Mouse (Mus musculus): ENCODE measurements around the gene Ppy. TPM values are rescaled to one million over a fixed set of nuclear protein-coding genes. Genes with fewer than 3 reads are reported as not detected.

Ppy gene
- polyA plus RNA-seq (2012; rRNA removed): 0.29 and 0.50 TPM in 2 replicates

DNA sequence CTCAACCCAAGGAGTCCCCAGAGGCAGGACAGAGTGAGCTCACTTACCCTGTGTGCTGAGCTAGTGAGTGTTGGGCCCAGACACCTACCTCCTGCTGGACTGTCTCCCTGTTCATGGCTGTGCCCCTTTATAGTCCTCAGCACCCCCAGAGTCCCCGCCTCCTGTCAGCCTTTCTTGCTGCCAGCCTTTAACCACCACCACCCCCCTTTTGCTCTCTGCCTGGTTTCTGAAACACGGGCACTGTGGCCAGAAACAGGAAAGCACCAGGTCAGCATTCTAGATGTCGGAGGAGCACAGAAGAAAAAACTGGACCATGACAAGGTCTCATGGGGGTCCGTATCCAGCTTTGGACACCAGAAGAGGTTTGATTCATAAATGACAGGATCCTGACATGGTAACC lies at the start of gene Ppy:
Gene Ppy (minus strand): TSS at position 101 of the 400 bp plus-strand sequence.
- Histone ChIP-seq H3K27ac (ENCODE audit: insufficient read depth, low read length) (no peak within 1 kb of the TSS), H3K4me3 (ENCODE audit: extremely low read depth, insufficient read depth, insufficient read length) (no peak within 1 kb of the TSS), H3K36me3 (ENCODE audit: control insufficient read depth, insufficient read depth, low read length) (no peaks in the 10 kb centered on the region), H3K27me3 (ENCODE audit: control insufficient read depth, insufficient read depth, low read length) (no peaks in the 10 kb centered on the region), H3K4me1 (ENCODE audit: control insufficient read depth, insufficient read depth, insufficient read length) (peaks cover 4% of the 10 kb centered on the region)
- no peak for DNase-seq (ENCODE audit: low read depth in 1 of 2, low spot score in 2 of 2)
- TF ChIP-seq POLR2A (IDR thresholded peaks at IDR 0.05; ENCODE audit: low read depth, low read length): no peak
- TF ChIP-seq CTCF (IDR thresholded peaks at IDR 0.05; ENCODE audit: extremely low read depth, insufficient read depth, insufficient read length, insufficient replicate concordance): no peak
- 61% methylated on average over 4 of the region's 4 CpGs for WGBS

DNA sequence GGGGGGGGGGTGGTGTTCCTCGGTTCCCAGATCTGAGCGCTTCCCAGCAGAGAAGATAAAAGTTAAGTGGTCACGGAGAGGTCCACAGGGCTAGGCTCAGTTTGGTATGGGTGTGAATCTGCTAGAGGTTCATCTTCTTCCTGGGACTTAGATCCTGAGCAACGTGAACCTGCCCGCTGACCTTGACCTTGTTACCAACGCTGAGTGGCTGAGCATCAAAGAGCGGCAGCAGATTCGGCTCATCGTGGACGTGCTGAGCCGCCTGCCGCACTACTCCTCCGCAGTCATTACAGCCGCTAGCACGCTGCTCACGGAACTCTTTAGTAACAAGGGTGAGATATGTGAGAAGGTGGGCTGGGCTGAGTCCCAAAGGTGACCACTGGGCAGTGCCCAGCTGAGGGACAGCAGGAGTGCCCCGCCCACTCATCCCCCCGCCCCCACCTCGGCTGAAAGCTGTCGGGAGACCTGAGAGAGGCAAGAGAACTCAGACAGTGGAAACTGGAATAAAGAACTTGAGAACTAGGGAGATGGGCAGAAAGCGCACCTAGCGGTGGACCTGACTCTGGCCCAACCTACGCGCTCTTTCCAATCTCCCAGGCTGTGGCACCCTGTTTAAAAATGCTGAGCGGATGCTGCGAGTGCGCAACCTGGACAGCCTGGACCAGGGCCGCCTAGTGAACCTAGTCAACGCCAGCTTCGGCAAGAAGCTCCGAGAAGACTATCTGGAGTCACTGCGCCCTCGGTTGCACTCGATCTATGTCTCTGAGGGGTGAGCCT lies 46.3 kb upstream of the Ppy start:
- Histone ChIP-seq H3K27ac (ENCODE audit: insufficient read depth, low read length) (no peak overlapping the region), H3K36me3 (ENCODE audit: control insufficient read depth, insufficient read depth, low read length) (no peaks in the 10 kb centered on the region), H3K4me3 (ENCODE audit: extremely low read depth, insufficient read depth, insufficient read length) (no peak overlapping the region), H3K27me3 (ENCODE audit: control insufficient read depth, insufficient read depth, low read length) (peaks cover 18% of the 10 kb centered on the region), H3K4me1 (ENCODE audit: control insufficient read depth, insufficient read depth, insufficient read length) (0 out of 2 replicates have a peak, but pooled peaks cover 3% of the 10 kb centered on the region)
- 19% methylated on average over 34 of the region's 34 CpGs for WGBS
- no peak for DNase-seq (ENCODE audit: low read depth in 1 of 2, low spot score in 2 of 2)
- TF ChIP-seq POLR2A (IDR thresholded peaks at IDR 0.05; ENCODE audit: low read depth, low read length) (no peak), CTCF (IDR thresholded peaks at IDR 0.05; ENCODE audit: extremely low read depth, insufficient read depth, insufficient read length, insufficient replicate concordance) (no peak)

DNA sequence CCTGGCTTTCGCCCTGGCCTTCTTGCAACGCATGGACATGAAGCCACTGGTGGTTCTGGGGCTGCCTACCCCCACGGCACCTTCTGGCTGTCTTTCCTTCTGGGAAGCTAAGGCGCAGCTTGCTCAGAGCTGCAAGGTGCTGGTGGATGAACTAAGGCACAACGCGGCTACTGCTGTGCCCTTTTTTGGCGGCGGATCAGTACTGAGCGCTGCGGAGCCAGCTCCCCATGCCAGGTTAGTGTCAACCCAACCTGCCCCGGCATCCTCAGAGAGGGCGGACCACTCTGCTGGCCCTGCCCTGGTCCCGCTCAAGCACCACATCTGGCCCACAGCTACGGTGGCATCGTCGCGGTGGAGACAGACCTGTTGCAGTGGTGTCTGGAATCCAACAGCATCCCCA lies 45.4 kb upstream of the Ppy start:
- DNase-seq (ENCODE audit: low read depth in 1 of 2, low spot score in 2 of 2): no peak
- Histone ChIP-seq H3K4me3 (ENCODE audit: extremely low read depth, insufficient read depth, insufficient read length) (no peak overlapping the region), H3K27me3 (ENCODE audit: control insufficient read depth, insufficient read depth, low read length) (peaks cover 18% of the 10 kb centered on the region), H3K27ac (ENCODE audit: insufficient read depth, low read length) (no peak overlapping the region), H3K36me3 (ENCODE audit: control insufficient read depth, insufficient read depth, low read length) (no peaks in the 10 kb centered on the region), H3K4me1 (ENCODE audit: control insufficient read depth, insufficient read depth, insufficient read length) (0 out of 2 replicates have a peak, but pooled peaks cover 3% of the 10 kb centered on the region)
- WGBS: 18% methylated on average over 17 of the region's 17 CpGs
- TF ChIP-seq CTCF (IDR thresholded peaks at IDR 0.05; ENCODE audit: extremely low read depth, insufficient read depth, insufficient read length, insufficient replicate concordance) (no peak), POLR2A (IDR thresholded peaks at IDR 0.05; ENCODE audit: low read depth, low read length) (no peak)

DNA sequence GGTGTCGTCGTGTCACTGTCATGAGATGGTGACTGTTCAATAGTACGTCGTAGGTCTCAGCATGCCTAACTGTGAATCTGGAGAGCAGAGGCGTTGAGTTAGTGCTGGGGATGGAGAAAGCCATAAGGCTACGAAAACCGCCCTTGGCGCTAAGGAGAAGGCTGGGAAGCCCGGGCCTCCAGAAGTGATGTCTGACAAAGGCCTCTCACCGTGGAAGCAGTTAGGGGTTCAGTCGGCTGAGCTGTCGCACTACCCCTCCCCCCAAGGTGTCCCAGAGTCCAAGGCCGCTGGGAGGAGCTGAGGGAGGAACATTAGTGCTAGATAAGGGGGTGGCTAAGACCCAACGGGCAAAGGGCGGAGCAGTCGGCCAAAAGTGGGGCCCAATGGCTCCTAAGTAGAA lies 44.9 kb upstream of the Ppy start:
- H3K4me1 ChIP-seq (ENCODE audit: control insufficient read depth, insufficient read depth, insufficient read length): 0 out of 2 replicates have a peak, but pooled peaks cover 3% of the 10 kb centered on the region
- no peak overlapping the region for H3K27ac ChIP-seq (ENCODE audit: insufficient read depth, low read length)
- no peaks in the 10 kb centered on the region for H3K36me3 ChIP-seq (ENCODE audit: control insufficient read depth, insufficient read depth, low read length)
- 14% methylated on average over 16 of the region's 16 CpGs for WGBS
- peaks cover 18% of the 10 kb centered on the region for H3K27me3 ChIP-seq (ENCODE audit: control insufficient read depth, insufficient read depth, low read length)
- DNase-seq (ENCODE audit: low read depth in 1 of 2, low spot score in 2 of 2): no peak
- TF ChIP-seq CTCF (IDR thresholded peaks at IDR 0.05; ENCODE audit: extremely low read depth, insufficient read depth, insufficient read length, insufficient replicate concordance): no peak
- TF ChIP-seq POLR2A (IDR thresholded peaks at IDR 0.05; ENCODE audit: low read depth, low read length): no peak
- H3K4me3 ChIP-seq (ENCODE audit: extremely low read depth, insufficient read depth, insufficient read length): no peak overlapping the region

DNA sequence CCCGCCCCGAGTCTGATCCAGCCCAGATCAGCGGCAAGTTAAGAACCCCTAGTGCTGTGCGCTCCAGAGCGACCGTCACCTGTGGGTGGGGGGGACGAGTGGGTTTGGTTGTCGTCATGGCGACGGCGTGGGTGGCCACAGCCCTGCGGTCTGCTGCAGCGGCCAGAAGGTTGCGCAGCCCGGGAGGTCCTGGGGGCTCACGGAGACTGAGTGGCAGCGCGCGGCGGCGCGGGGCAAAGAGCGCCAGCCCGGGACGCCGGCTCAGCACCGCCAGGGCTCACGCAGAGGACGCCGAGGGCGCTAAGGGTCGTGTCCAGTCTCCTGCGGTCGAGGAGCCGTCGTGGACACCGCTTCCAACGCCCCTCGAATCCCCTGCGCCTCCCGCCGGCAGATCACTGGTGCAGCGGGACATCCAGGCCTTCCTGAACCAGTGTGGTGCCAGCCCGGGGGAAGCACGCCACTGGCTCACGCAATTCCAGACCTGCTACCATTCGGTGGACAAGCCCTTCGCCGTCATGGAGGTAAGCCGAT lies 44.4 kb upstream of the Ppy start, which contains the start of gene Nags:
Gene Nags (plus strand): TSS at position 43 of the 531 bp plus-strand sequence.
- peaks cover 18% of the 10 kb centered on the region for H3K27me3 ChIP-seq (ENCODE audit: control insufficient read depth, insufficient read depth, low read length)
- 0 out of 2 replicates have a peak, but pooled peaks cover 3% of the 10 kb centered on the region for H3K4me1 ChIP-seq (ENCODE audit: control insufficient read depth, insufficient read depth, insufficient read length)
- 4% methylated on average over 50 of the region's 50 CpGs for WGBS
- no peak within 1 kb of the TSS for H3K27ac ChIP-seq (ENCODE audit: insufficient read depth, low read length)
- H3K4me3 ChIP-seq (ENCODE audit: extremely low read depth, insufficient read depth, insufficient read length): no peak within 1 kb of the TSS
- no peak for DNase-seq (ENCODE audit: low read depth in 1 of 2, low spot score in 2 of 2)
- H3K36me3 ChIP-seq (ENCODE audit: control insufficient read depth, insufficient read depth, low read length): no peaks in the 10 kb centered on the region
- no peak for TF ChIP-seq CTCF (IDR thresholded peaks at IDR 0.05; ENCODE audit: extremely low read depth, insufficient read depth, insufficient read length, insufficient replicate concordance)
- TF ChIP-seq POLR2A (IDR thresholded peaks at IDR 0.05; ENCODE audit: low read depth, low read length): no peak

DNA sequence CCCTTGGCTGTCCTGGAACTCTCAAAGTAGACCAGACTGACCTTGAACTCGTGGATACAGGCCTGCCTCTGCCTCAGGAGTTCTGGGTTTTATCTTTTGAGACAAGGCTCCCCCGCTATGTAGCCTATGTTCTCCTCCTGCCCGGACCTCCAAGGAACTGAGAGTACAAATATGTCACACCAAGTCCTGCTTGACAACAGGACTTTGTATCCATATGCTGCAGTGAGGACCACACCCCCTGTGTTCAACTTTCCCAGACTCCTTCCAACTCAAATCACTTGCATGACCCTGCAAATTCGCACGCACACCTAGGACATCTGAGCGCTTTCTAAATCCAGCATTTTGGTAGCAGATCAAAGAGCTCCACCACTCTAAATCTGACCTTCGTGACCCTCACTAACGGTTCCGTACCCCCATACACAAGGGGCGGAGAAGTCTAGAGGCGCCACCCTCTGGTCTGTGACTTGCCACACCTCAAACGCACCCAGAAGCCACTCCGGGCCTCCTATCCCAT lies 43.9 kb upstream of the Ppy start:
- Histone ChIP-seq H3K27ac (ENCODE audit: insufficient read depth, low read length) (no peak overlapping the region), H3K4me3 (ENCODE audit: extremely low read depth, insufficient read depth, insufficient read length) (no peak overlapping the region), H3K36me3 (ENCODE audit: control insufficient read depth, insufficient read depth, low read length) (no peaks in the 10 kb centered on the region), H3K27me3 (ENCODE audit: control insufficient read depth, insufficient read depth, low read length) (peaks cover 18% of the 10 kb centered on the region), H3K4me1 (ENCODE audit: control insufficient read depth, insufficient read depth, insufficient read length) (0 out of 2 replicates have a peak, but pooled peaks cover 3% of the 10 kb centered on the region)
- DNase-seq (ENCODE audit: low read depth in 1 of 2, low spot score in 2 of 2): no peak
- no peak for TF ChIP-seq POLR2A (IDR thresholded peaks at IDR 0.05; ENCODE audit: low read depth, low read length)
- no peak for TF ChIP-seq CTCF (IDR thresholded peaks at IDR 0.05; ENCODE audit: extremely low read depth, insufficient read depth, insufficient read length, insufficient replicate concordance)
- 35% methylated on average over 13 of the region's 13 CpGs for WGBS

Data from spleen, adult 2 months (tissue).